12 mouse cellular contexts compared by ENCODE assay signal in genomic region chr2:13396124-13396540, GRCm38 (mm10).
DNase-seq lines count a peak whose midpoint lies in the region; ATAC-seq and TF ChIP-seq lines count a peak whose summit lies in the region.
"Had no signal": no experiment of that assay in that cellular context is flagged by ENCODE, and none has a peak within 500 bp of the region (broad histone marks: within the 10 kb centered on the region; RNA-seq: fewer than 3 reads in every experiment).

No protein-coding gene starts in this region.

- H3K36me3 ChIP-seq in kidney, postnatal 0 days (ENCODE audit: insufficient read depth, low read length) = no peaks in the 10 kb centered on the region
- H3K36me3 ChIP-seq: G1E had no signal

- H3K4me3 ChIP-seq in kidney, postnatal 0 days (replicated peaks; ENCODE audit: low read depth, low read length) = no peak overlapping the region
- H3K4me3 ChIP-seq: layer of hippocampus, adult 2 months had no signal

- H3K4me1 ChIP-seq in kidney, postnatal 0 days (replicated peaks; ENCODE audit: insufficient read depth, low read length) = no peaks in the 10 kb centered on the region; the same call in 1 of the 2 replicates

- H3K27me3 ChIP-seq in kidney, postnatal 0 days (ENCODE audit: insufficient read depth, low read length) = no peaks in the 10 kb centered on the region

- no peak for ATAC-seq in kidney, postnatal 0 days (replicated peaks; ENCODE audit: low FRiP score, low read depth)
- ATAC-seq: inflammation-experienced regulatory T-cells, adult 6 months had no signal

- no peak overlapping the region for H3K27ac ChIP-seq in kidney, postnatal 0 days
- H3K27ac ChIP-seq: layer of hippocampus, adult 2 months; liver, embryonic 14.5 days had no signal

- intact Hi-C loops in left cerebral cortex, postnatal 4 days (cut with DNase I) = no loop called here

- H3K4me2 ChIP-seq in kidney, postnatal 0 days (ENCODE audit: low read length) = no peak overlapping the region

- no peak for TF ChIP-seq CTCF in kidney, postnatal 0 days (IDR thresholded peaks at IDR 0.05; ENCODE audit: low read depth)

- DNase-seq in kidney, postnatal 0 days (ENCODE audit: low spot score) = peak; percentile 70
- DNase-seq in kidney, adult 18-20 months = no peak
- DNase-seq in R1 (ENCODE audit: low read depth, low spot score) = peak; percentile 18
- peak; percentile 12 for DNase-seq in embryo, embryonic 9.5 days (ENCODE audit: extremely low spot score)
- DNase-seq in lung, postnatal 10 days = peak; percentile 29
- DNase-seq in adrenal gland, postnatal 4 days (ENCODE audit: low spot score in 2 of 2) = no peak
- DNase-seq in left cerebral cortex, postnatal 4 days = no peak
- DNase-seq: thymus, postnatal 4 days had no signal

- whole genome bisulfite sequencing in kidney, postnatal 0 days = 45% methylated on average over 3 of the region's 3 CpGs

- no peak overlapping the region for H3K9ac ChIP-seq in kidney, postnatal 0 days (ENCODE audit: low read depth, low read length)
- H3K9ac ChIP-seq: liver, embryonic 14.5 days had no signal

- H3K9me3 ChIP-seq in kidney, postnatal 0 days (replicated peaks; ENCODE audit: low read length) = no peaks in the 10 kb centered on the region
- H3K9me3 ChIP-seq: G1E had no signal

Comparison
In these comparisons a context has a peak if more than half of its experiments do, and no peak if none do; other contexts are left out.
1. DNase-seq: peak in kidney, postnatal 0 days (single experiment), R1 (single experiment), embryo, embryonic 9.5 days (single experiment) and lung, postnatal 10 days (single experiment); none in kidney, adult 18-20 months (single experiment), adrenal gland, postnatal 4 days (0 of 2) and left cerebral cortex, postnatal 4 days (single experiment).